Mouse (Mus musculus) large intestine, adult 2 months (tissue): ENCODE measurements around the gene Cutc. TPM values are rescaled to one million over a fixed set of nuclear protein-coding genes. Genes with fewer than 3 reads are reported as not detected.
A peak's percentile ranks its signal among the peaks of the same experiment; 100 is the strongest.

Experiments used
- DNase-seq: peaks from one replicate; pipeline ENCODE4 v3.0.0-alpha.2; 2012; ENCODE audit warnings: low read depth, low spot score
- WGBS: fragments of 180-500 bp; shearing (Covaris S2); methylation state at CpG from one replicate; pipeline ENCODE4 v1.1.7; 2018; 5-methylcytosine and 5-hydroxymethylcytosine counted together
- polyA plus RNA-seq: library from polyadenylated mRNA; depleted of rRNA; stranded (reverse); fragments of >200 nt; gene quantifications from 2 replicates; pipeline ENCODE4 v1.2.3, GENCODE M21; 2012; rRNA removed

Cutc gene
- polyA plus RNA-seq, result 9.2 and 9.3 TPM in 2 replicates

- peak; percentile 85 for DNase-seq
- WGBS, result under 1% methylated on average over 62 of the region's 62 CpGs
These were observed at the start of gene Cutc, which contains the start of gene Cox15 for GRCm38 (mm10) chr19:43752489-43753225. Gene Cutc (plus strand): TSS chr19:43752996. Gene Cox15 (minus strand): TSS chr19:43753000.

DNA sequence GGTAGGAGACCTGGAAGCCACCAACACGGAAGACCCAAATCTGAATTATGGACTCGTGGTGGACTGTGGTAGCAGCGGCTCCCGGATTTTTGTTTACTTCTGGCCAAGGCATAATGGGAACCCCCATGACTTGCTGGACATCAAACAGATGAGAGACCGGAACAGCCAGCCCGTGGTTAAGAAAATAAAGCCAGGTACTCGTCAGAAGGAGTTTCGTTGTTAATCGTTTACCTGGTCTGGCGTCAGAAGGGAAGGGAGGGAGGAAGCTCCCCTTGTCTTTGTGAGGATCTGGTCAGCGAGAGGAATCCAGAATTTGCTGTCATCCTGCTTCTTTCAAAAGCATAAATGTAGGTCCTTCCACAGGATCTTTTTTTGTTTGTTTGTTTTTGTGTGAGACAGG lies 48.6 kb upstream of the Cutc start:
- no peak for DNase-seq
- 41% methylated on average over 11 of the region's 11 CpGs for WGBS

- DNase-seq, result no peak
These were observed 47.9 kb upstream of the Cutc start for GRCm38 (mm10) chr19:43704787-43705497.

DNA sequence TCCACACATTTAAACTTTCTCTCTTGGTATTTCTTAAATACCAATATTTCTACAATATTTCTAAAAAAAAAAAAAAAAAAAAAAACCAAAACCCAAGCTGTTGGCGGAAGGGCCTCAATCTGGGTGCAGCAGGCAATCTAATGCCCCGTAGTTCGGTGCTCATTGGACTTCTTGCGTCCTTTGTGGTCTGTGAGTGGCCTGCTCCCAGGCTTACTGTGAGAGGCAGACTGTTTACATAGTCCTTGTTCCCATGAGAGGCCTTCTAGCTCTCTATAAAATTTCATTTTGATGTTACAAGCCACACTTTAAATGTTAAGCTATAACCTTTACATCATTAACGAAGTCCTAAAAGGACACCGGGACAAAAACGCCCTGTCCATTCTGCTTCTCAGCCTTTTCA lies 44.6 kb upstream of the Cutc start:
- WGBS, result 71% methylated on average over 7 of the region's 7 CpGs
- DNase-seq, result no peak

More at GRCm38 (mm10) chr19:43704787-43705497, 47.9 kb upstream of the Cutc start:
- WGBS, result 66% methylated on average over 17 of the region's 17 CpGs

DNA sequence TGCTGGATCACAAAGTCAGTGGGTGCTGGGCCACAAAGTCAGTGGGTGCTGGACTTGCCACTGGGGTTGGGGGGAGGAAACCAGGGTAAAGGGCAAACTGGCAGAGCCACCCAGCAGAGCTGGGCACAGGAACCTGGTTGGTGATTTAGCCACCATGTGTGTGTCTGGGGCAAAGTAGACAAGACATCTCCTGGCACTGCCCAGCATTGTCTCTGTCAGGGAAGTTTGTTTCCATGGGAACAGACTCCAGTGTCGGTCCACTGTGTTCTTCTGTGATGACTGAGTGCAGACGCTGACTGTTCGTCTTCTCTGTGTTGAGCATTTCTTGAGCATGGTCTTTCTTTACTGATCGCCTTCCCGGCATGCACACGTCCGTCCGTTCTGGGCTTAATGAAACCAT lies 43.5 kb upstream of the Cutc start:
- no peak for DNase-seq
- WGBS, result 94% methylated on average over 8 of the region's 8 CpGs

- DNase-seq, result peak; percentile 72
- WGBS, result 24% methylated on average over 22 of the region's 22 CpGs
These were observed 41.5 kb upstream of the Cutc start for GRCm38 (mm10) chr19:43711159-43711916.

DNA sequence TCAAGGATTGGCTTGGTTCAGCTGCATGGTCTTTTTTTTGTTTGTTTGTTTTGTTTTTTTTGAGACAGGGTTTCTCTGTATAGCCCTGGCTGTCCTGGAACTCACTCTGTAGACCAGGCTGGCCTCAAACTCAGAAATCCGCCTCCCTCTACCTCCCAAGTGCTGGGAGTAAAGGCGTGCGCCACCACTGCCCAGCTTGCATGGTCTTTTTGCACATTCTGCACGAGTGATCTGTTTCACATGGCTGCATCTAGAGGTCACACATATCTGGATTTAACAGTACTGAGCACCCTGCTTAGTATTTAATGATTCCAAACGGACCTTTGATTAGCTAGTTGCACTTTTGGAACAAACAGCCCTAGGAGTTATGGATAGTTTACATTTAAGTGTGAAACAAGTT lies 40.8 kb upstream of the Cutc start:
- 69% methylated on average over 5 of the region's 5 CpGs for WGBS
- DNase-seq, result no peak

- no peak for DNase-seq
- 97% methylated on average over 11 of the region's 11 CpGs for WGBS
These were observed 32.7 kb upstream of the Cutc start for GRCm38 (mm10) chr19:43720061-43720460.

GRCm38 (mm10) chr19:43722891-43723290 lies 29.9 kb upstream of the Cutc start:
- no peak for DNase-seq

GRCm38 (mm10) chr19:43723501-43723900 lies 29.3 kb upstream of the Cutc start:
- WGBS, result 85% methylated on average over 10 of the region's 10 CpGs
- DNase-seq, result no peak

More at GRCm38 (mm10) chr19:43722891-43723290, 29.9 kb upstream of the Cutc start:
- WGBS, result 82% methylated on average over 8 of the region's 8 CpGs

- 96% methylated on average over 20 of the region's 20 CpGs for WGBS
- DNase-seq, result no peak
These were observed 28.6 kb upstream of the Cutc start for GRCm38 (mm10) chr19:43724194-43724593.

DNA sequence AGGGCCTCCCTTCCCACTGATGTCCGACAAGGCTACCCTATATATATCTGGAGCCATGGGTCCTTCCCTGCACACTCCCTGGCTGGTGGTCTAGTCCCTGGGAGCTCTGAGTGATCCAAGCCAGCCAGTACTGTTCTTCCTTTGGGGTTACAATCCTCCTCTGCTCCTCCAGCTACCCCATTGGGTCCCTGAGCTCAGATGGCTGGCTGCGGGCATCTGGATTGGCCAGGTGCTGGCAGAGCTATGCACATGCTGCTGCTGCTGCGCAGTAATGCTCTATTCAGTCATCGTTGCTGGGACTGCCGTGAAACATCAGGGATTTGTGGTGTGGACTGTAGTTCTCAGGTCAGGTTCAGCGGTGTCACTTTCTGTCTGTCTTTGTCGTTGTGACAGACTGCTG lies 28.0 kb upstream of the Cutc start:
- DNase-seq, result no peak
- WGBS, result 87% methylated on average over 7 of the region's 7 CpGs

GRCm38 (mm10) chr19:43726510-43727146 lies 26.2 kb upstream of the Cutc start:
- WGBS, result 82% methylated on average over 15 of the region's 15 CpGs
- no peak for DNase-seq

DNA sequence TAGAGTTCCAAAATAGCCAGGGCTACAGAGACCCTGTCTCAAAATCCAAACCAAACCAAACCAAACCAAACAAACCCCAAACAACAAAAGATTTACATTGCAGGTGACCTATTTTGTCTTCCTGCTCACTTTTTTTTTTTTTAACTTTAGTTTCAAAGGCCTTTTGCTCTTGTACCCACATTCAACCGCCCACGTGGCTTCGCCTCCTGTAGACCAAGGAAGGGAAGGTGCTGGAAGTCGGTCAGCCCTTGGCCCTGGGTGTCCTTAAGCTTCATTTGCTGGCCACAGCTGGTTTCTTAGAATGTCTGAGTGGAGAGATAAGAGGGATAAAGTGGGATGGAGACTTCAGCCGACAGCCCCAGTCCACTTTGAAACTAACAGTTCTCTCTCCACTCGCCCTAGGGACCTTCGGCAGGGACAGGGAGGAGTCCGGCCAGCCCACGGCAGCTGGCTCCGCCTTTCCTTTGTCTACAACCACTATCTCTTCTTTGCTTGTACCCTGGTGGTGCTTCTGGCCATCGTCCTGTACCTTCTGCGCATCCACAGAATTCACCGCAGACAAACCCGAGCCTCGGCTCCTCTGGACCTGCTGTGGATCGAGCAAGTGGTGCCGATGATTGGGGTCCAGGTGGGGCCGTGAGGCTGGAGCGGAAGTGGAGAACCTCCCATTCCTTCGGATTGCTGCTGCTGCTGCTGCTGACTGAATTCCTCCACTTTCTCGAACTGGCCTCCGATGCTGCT lies 23.3 kb upstream of the Cutc start:
- DNase-seq, result no peak
- 76% methylated on average over 22 of the region's 22 CpGs for WGBS

DNA sequence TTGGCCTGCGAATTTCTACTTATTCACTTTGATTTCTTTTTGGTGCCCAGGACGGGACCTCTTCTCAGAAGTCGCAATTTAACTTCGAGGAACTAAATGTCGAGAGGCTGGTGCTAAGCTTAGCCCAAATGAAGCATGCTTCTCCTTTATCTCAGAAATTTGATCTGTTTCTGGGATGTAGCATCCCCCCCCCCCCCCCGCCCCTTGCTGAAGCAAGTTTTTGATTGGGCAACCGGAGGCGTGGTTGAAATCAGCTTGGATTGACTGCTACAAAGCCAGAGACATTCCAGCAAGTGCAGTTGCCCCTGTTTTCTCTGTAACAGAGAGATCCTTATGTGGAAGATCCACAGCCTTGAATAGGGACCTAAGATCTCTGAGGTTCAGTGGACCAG lies 22.8 kb upstream of the Cutc start:
- WGBS, result 81% methylated on average over 8 of the region's 8 CpGs
- no peak for DNase-seq

GRCm38 (mm10) chr19:43731157-43731556 lies 21.6 kb upstream of the Cutc start:
- 86% methylated on average over 7 of the region's 7 CpGs for WGBS
- no peak for DNase-seq

GRCm38 (mm10) chr19:43738409-43738808 lies 14.4 kb upstream of the Cutc start:
- WGBS, result 97% methylated on average over 10 of the region's 10 CpGs
- DNase-seq, result no peak

- 95% methylated on average over 7 of the region's 7 CpGs for WGBS
- no peak for DNase-seq
These were observed 9.4 kb upstream of the Cutc start for GRCm38 (mm10) chr19:43743401-43743800.

DNA sequence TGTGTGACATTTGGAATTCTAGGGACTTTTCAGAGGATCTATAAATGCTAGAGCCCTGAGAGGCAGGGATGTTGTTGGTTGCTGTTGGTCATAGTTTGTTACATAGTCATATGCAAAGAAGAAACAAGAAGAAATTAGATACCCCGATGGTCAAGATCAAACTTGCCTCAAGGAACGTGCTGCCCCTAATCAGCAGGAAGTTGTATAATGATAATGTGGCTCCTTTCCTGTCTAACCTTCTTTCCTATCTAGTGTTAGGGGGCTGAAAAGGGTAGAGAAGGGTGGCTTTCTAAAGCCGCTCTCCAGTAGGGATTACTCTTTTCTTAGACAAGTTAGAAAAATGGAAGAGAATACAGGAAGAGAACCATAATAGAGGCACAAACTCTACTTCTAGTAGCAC lies 7.1 kb upstream of the Cutc start:
- DNase-seq, result no peak
- 90% methylated on average over 3 of the region's 3 CpGs for WGBS
